Mouse (Mus musculus): ENCODE measurements around the gene Zfr2. TPM values are rescaled to one million over a fixed set of nuclear protein-coding genes. Genes with fewer than 3 reads are reported as not detected.

Gene Zfr2
- polyA plus RNA-seq, 1 experiment, result 77.6 TPM

- TF ChIP-seq CTCF (IDR thresholded peaks at IDR 0.05; ENCODE audit: borderline replicate concordance, insufficient read depth, low read depth, low read length) (no peak), POLR2A (IDR thresholded peaks at IDR 0.05; ENCODE audit: borderline replicate concordance, insufficient read depth, low read length) (no peak)
- Histone ChIP-seq H3K27ac (ENCODE audit: insufficient read depth, low read length) (peak overlapping the region; percentile 53; the same call in 1 of the 2 replicates), H3K4me1 (ENCODE audit: control insufficient read depth, insufficient read depth, low read length) (peaks cover 7% of the 10 kb centered on the region), H3K27me3 (ENCODE audit: control insufficient read depth, insufficient read depth, low read length) (no peaks in the 10 kb centered on the region), H3K4me3 (replicated peaks; ENCODE audit: insufficient read depth, low read depth, low read length) (peak overlapping the region; percentile 83)
- no peak for DNase-seq
- 56% methylated on average over 16 of the region's 16 CpGs for WGBS
Measured at GRCm38 (mm10) chr10:81268643-81269412, 35.9 kb downstream of the Zfr2 start.

- no peak for DNase-seq
- no peaks in the 10 kb centered on the region for H3K27me3 ChIP-seq (ENCODE audit: control insufficient read depth, insufficient read depth, low read length)
- H3K4me3 ChIP-seq (replicated peaks; ENCODE audit: insufficient read depth, low read depth, low read length), result no peak overlapping the region
- H3K27ac ChIP-seq (ENCODE audit: insufficient read depth, low read length), result no peak overlapping the region
- H3K4me1 ChIP-seq (ENCODE audit: control insufficient read depth, insufficient read depth, low read length), result peaks cover 4% of the 10 kb centered on the region
- 81% methylated on average over 21 of the region's 21 CpGs for WGBS
- TF ChIP-seq CTCF (IDR thresholded peaks at IDR 0.05; ENCODE audit: borderline replicate concordance, insufficient read depth, low read depth, low read length) (no peak), POLR2A (IDR thresholded peaks at IDR 0.05; ENCODE audit: borderline replicate concordance, insufficient read depth, low read length) (no peak)
Measured at GRCm38 (mm10) chr10:81272356-81272755, 39.4 kb downstream of the Zfr2 start.

GRCm38 (mm10) chr10:81273842-81274241 lies 40.9 kb downstream of the Zfr2 start:
- no peaks in the 10 kb centered on the region for H3K27me3 ChIP-seq (ENCODE audit: control insufficient read depth, insufficient read depth, low read length)
- no peak overlapping the region for H3K4me3 ChIP-seq (replicated peaks; ENCODE audit: insufficient read depth, low read depth, low read length)
- DNase-seq, result no peak
- peaks cover 4% of the 10 kb centered on the region for H3K4me1 ChIP-seq (ENCODE audit: control insufficient read depth, insufficient read depth, low read length)
- TF ChIP-seq POLR2A (IDR thresholded peaks at IDR 0.05; ENCODE audit: borderline replicate concordance, insufficient read depth, low read length) (no peak), CTCF (IDR thresholded peaks at IDR 0.05; ENCODE audit: borderline replicate concordance, insufficient read depth, low read depth, low read length) (no peak)
- 92% methylated on average over 19 of the region's 19 CpGs for WGBS
- no peak overlapping the region for H3K27ac ChIP-seq (ENCODE audit: insufficient read depth, low read length)

GRCm38 (mm10) chr10:81277676-81278075 lies 44.7 kb downstream of the Zfr2 start:
- no peak for DNase-seq
- Histone ChIP-seq H3K27me3 (ENCODE audit: control insufficient read depth, insufficient read depth, low read length) (no peaks in the 10 kb centered on the region), H3K4me1 (ENCODE audit: control insufficient read depth, insufficient read depth, low read length) (no peaks in the 10 kb centered on the region; the same call in 1 of the 2 replicates), H3K4me3 (replicated peaks; ENCODE audit: insufficient read depth, low read depth, low read length) (no peak overlapping the region), H3K27ac (ENCODE audit: insufficient read depth, low read length) (no peak overlapping the region)
- WGBS, result 30% methylated on average over 22 of the region's 22 CpGs
- TF ChIP-seq POLR2A (IDR thresholded peaks at IDR 0.05; ENCODE audit: borderline replicate concordance, insufficient read depth, low read length) (no peak), CTCF (IDR thresholded peaks at IDR 0.05; ENCODE audit: borderline replicate concordance, insufficient read depth, low read depth, low read length) (no peak)

- no peak overlapping the region for H3K27ac ChIP-seq (ENCODE audit: insufficient read depth, low read length)
- TF ChIP-seq CTCF (IDR thresholded peaks at IDR 0.05; ENCODE audit: borderline replicate concordance, insufficient read depth, low read depth, low read length), result no peak
- TF ChIP-seq POLR2A (IDR thresholded peaks at IDR 0.05; ENCODE audit: borderline replicate concordance, insufficient read depth, low read length), result no peak
- no peaks in the 10 kb centered on the region for H3K27me3 ChIP-seq (ENCODE audit: control insufficient read depth, insufficient read depth, low read length)
- H3K4me3 ChIP-seq (replicated peaks; ENCODE audit: insufficient read depth, low read depth, low read length), result no peak overlapping the region
- no peak for DNase-seq
- no peaks in the 10 kb centered on the region; the same call in 1 of the 2 replicates for H3K4me1 ChIP-seq (ENCODE audit: control insufficient read depth, insufficient read depth, low read length)
- 49% methylated on average over 10 of the region's 10 CpGs for WGBS
Measured at GRCm38 (mm10) chr10:81279496-81279895, 46.5 kb downstream of the Zfr2 start.

GRCm38 (mm10) chr10:81284189-81284588 lies 51.2 kb downstream of the Zfr2 start:
- no peak overlapping the region for H3K27ac ChIP-seq (ENCODE audit: insufficient read depth, low read length)
- WGBS, result 59% methylated on average over 6 of the region's 6 CpGs
- H3K27me3 ChIP-seq (ENCODE audit: control insufficient read depth, insufficient read depth, low read length), result no peaks in the 10 kb centered on the region
- no peak for TF ChIP-seq POLR2A (IDR thresholded peaks at IDR 0.05; ENCODE audit: borderline replicate concordance, insufficient read depth, low read length)
- H3K4me1 ChIP-seq (ENCODE audit: control insufficient read depth, insufficient read depth, low read length), result no peaks in the 10 kb centered on the region
- H3K4me3 ChIP-seq (replicated peaks; ENCODE audit: insufficient read depth, low read depth, low read length), result no peak overlapping the region
- DNase-seq, result no peak

- TF ChIP-seq POLR2A (IDR thresholded peaks at IDR 0.05; ENCODE audit: borderline replicate concordance, insufficient read depth, low read length) (no peak), CTCF (IDR thresholded peaks at IDR 0.05; ENCODE audit: borderline replicate concordance, insufficient read depth, low read depth, low read length) (no peak)
- H3K4me1 ChIP-seq (ENCODE audit: control insufficient read depth, insufficient read depth, low read length), result no peaks in the 10 kb centered on the region
- H3K27me3 ChIP-seq (ENCODE audit: control insufficient read depth, insufficient read depth, low read length), result no peaks in the 10 kb centered on the region
- no peak overlapping the region for H3K27ac ChIP-seq (ENCODE audit: insufficient read depth, low read length)
- DNase-seq, result no peak
- 21% methylated on average over 17 of the region's 17 CpGs for WGBS
- H3K4me3 ChIP-seq (replicated peaks; ENCODE audit: insufficient read depth, low read depth, low read length), result no peak overlapping the region
Measured at GRCm38 (mm10) chr10:81284719-81285118, 51.8 kb downstream of the Zfr2 start.
